Mouse (Mus musculus) kidney, postnatal 36 days (tissue): ENCODE results near the gene 2510002D24Rik.
"Not testable (repeated sequence)": the region's sequence is repeated elsewhere in the genome, so short reads cannot be mapped to it uniquely, and the experiment has no call there.

Experiments
- DNase-seq, 2 experiments: peaks; one replicate each; pipeline ENCODE4 v3.0.0; 2021 to 2022; ENCODE audit warnings: mixed read lengths in 2 of 2

The 2510002D24Rik gene

DNA sequence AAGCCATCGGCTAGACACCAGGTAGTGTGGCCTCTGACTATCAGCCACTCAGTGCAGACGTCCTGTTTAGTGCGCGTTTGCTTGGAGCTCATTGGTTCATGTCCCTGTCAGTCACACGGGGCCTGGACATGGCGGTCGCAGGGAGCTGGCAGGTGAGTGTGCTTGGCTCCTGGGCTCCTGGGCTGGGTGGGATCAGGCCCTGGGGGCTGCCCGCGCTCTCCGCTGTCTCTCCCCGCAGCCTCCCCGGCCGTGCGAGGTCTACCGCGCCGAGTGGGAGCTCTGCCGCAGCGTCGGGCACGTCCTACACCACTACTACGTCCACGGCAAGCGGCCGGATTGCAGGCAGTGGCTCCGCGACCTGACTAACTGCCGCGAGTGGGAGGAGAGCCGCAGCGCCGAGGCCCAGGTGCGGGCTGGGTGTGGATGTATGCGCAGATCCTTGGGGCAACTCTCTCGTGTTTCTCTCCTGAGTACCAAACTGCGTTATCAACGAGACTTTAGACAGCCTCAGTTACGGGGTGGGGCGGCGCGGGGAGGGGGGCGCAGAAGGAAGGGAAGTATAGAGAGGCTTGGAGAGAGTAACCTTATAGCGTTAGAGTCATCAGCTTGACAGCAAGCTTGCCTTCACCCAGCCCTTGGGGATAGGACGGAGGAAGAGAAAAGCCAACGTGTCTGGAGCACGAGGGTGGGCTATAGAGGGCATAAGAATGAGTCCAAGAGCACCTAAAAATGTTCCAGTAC, at the start of gene 2510002D24Rik, which contains the start of gene Gm28539:
2510002D24Rik (plus strand) TSS at position 111 of the 741 bp plus-strand sequence.
Gm28539 (plus strand) TSS at position 117 of the 741 bp plus-strand sequence.
- peak; percentile 98 for DNase-seq

DNA sequence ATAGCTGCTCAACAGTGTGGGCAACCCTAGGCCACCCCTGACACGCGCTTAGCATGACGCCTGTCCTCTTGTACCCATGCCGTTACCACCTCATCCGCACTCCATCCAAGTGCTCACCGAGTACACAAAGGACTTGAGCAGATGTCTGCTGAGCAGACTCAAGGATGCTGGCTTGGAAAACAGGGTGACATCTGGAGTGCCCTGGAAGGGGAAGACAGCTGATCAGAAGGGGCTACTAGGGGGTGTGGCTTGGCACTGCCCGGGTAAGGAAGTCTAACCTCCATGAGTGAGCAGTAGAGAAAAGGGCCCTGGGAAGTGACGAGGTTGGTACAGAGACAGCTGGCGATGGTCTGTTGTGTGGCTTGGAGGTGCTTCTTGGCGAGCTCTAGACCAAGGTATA, 49.7 kb upstream of the 2510002D24Rik start:
- no peak for DNase-seq

DNA sequence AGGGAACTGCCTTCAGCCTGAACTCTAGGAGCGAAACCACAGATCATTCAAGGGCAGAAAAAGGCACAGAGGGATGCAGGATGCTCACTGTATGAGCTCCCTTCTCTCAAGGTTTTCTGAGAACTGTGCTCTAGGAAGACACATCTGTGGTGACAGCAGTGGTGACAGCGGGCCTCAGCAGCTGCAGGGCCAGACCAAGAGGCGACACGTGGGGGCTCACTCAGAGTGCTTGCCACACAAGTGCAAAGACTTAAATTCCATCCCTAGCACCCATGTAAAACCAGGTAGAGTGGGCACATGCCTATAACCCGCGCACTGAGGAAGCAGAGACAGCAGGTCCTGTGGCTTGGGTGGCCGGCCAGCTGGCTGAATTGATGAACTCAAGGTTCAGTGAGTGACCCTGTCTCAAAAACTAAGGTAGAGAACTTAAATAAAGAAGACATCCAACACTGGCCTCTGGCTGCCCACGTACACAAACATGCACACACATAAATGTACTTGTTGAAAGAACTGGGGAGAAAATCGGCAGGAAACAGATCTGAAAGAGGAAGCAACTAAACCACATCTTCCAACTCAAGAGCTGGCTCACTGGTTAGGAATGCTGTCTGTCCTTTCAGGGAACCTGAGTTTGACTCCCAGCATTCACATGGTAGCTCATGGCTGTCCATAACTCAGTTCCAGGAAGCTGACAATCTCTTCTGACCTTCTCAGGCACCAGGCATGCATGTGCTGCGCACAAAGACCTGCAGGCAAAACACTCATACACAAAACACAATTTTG, 47.6 kb upstream of the 2510002D24Rik start:
- peak in 1 of 2 experiments; percentile 9 for DNase-seq

DNA sequence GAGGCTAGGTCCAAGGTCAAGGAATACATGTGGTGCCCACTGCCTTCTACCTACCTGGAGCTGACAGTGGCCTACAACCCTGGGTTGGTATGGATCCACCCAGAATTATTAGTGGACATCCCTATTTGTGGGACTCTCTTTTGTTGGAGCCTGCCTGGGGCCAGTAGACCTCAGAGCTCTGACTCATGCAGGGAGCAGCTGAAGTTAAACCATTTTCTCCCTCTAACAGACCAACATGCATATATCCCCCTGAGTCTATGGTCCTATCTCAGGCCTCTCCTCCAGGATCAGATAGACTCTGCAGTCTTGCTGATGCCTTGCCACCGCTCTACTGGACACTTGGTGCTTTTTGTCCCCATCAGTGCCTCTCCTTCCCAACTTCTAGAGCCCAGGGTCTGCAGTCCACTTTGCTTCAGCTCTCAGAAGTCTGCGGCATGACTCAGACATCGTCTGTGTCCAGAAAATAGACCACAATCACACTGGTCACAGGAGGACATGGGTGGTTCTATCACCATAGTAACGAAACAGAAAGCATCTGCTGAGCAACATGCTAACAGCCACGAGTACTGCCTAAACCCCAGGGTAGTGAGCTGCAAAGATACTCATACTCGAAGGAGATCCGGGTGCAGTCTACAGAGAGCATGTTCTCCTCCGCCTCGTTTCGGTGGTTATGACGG, 41.0 kb upstream of the 2510002D24Rik start:
- DNase-seq = no peak

DNA sequence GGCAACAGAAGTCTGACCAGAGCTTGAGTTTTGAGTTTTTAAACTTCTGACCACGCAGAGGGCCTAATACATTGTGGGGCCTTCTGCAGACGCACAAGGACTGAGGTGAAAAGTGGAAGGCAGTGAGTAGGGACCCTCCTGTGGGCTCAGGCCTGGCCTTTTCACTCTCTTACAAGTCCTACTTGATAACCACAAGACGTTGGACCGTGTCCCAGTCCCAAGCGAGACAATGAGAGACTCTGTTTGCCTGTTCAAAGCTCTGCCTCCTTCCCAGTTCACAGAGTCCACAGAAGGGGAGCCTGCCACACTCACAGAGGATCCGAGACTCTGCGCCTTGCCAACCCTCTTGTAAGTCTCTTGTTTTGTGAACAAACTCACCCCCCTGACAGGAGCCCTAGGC, 39.7 kb upstream of the 2510002D24Rik start:
- no peak for DNase-seq

DNA sequence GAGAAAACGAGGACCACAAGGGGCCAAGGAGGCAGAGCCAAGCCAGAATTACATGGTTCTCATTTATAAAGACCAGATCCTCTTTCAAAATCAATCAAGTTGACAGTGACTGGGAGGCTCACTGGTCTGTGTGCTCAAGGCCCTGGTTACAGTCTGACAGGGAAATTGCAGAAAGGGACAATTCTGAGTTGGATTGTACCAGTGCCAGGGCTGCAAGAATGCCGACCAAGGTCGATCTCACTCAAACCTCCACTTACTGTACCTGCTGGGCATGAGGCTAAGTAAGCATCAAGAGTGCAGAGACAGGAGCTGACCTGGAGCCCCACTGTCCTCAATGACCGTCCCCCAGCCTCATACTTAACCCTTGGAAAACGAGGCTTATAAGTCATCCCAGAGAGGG, 38.2 kb upstream of the 2510002D24Rik start:
- no peak for DNase-seq

DNA sequence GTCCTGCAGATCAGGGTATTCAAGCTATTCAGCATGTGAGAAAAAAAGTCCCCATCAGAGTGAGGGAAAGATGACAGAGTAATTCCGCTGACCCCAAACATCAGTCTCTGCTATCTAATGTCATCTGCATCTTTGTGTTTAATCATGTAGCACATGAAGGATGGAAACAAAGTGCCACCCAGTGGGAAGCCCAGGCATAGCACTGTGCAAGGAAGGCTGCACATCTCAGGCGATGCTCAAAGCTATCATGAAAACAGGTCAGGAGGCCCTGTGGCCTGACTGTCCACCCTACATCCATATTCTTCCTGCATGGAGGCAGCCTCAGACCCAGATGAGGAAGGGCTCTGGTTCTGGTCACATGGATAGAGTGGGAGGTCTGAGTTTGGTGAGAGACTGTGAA, 37.5 kb upstream of the 2510002D24Rik start:
- peak; percentile 53 to 80 for DNase-seq

DNA sequence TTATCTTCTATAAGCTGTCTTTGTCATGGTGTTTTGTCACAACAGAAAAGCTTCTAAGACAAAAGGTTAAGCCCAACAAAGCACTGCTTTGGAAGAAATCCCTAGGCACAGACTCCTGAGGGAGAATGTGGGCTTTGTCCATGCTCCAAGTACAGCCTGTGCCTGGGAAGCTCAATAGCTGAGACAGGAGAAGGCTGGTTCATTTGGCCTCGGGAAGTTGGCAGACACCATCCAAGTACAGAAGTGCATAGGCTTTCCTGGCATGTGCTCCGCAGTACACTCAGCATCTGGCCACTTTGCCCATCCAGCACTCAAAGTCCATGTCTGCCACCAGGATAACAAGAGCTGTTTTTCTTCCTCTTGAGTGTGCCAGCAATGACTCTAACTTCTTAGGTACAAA, 30.6 kb upstream of the 2510002D24Rik start:
- peak; percentile 32 to 38 for DNase-seq

DNA sequence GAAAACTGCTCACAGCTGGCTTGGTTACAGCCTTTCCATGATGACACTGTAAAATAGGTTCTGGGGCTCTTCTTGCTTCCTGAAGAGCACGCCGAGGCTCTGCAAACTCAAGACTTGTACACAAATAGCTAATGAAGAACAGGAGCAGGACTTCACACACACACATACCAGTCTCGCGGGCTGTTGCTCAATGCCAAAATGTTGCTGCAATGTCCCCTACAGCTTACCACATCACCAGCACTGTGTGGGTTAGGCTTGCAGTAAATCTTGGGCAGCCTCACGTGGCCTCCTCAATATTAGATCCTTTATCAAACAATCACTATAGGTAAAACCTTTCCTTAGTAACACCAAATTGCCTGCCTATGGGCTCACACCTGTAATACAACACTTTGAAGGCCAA, 27.4 kb upstream of the 2510002D24Rik start:
- no peak for DNase-seq

DNA sequence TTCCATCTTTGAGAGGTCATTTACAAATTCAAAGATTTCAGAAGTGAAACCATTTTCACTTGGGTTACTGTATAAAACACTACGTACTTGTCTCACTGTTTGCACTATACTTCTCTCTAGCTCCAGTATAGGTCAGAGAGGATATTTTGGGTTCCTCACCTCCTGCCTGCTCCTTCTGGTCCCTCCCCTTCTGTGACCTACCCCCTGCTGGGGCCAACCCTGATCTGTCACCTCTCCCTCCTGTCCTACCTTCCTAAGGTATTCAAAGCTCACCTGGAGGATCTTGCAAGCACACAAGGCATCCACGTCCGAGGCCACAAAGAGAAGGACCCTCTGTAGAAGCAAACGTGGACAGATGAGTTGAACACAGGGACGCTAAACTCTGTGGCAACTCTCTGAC, 25.3 kb upstream of the 2510002D24Rik start:
- no peak for DNase-seq

DNA sequence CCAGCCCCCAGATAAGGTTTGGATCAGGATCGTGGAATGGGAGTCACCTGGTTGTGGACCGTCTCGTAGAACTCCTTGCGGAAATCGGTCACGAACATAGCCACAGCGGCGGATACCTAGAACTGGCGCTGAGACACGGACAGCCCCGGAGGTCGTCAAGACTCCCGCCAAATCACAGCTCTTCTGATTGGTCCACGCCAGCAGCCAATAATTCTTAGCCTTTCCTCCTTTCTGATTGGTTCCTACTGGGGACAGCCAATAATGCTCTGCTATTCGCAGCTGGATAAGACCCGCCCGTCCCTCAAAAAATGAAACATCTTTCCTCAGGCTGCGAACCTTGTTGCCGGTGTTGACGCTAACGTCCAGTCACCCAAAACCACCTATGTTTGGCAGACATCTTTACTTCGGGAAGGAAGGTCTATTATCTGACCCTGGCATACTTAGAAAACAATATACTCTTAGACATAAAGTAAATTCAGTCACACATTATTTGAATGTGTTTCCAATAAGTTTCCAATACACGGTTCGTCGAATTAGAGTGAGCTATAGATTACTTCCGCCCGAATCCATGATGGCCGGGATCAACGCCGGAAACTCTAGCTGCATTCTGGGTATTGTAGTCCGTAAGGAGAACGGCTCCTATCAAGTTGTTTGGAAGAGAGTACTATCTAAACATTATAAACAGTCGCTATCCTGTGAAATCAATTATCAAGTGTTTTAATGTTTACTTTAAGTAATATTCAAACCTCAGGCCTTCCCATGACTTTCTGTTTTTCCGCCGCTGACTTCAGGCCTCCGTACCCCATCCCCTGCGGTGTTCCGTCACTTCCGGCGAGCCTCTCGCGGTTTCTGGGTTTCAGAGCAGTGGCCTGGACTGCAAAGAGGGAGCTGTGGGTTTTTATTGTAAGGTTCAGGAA, 24.7 kb upstream of the 2510002D24Rik start, which contains the start of the genes Ufd1 and Cdc45:
Ufd1 (plus strand) TSS at position 312 of the 917 bp plus-strand sequence.
Cdc45 (minus strand) TSS at position 520 of the 917 bp plus-strand sequence.
- DNase-seq = peak; percentile 94 to 96

DNA sequence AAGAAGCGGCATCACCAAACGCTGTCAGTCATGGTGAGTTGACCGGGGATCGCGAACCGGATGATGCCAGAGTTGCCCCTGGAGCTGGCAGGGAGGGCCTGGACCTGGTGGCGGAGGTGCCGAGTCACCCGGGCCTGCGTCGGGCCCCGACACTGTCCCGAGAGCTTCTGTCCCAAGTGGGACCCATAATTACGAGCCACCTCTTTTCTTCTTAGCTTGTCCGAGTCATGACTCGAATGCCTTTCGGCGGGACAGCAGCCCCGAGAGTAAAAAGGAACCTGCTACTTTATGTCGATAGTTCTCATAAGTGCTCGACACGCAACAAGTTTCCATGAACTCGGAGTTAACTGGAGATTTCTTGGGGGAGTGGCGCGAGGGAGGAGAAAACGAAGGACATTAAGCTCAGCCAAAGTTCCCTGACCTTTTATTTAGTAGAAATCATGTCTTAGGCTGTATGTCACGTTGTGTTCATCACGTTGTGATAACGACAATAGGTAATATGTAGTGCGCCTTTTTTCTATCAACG, 23.9 kb upstream of the 2510002D24Rik start:
- peak in 1 of 2 experiments; percentile 20 for DNase-seq

DNA sequence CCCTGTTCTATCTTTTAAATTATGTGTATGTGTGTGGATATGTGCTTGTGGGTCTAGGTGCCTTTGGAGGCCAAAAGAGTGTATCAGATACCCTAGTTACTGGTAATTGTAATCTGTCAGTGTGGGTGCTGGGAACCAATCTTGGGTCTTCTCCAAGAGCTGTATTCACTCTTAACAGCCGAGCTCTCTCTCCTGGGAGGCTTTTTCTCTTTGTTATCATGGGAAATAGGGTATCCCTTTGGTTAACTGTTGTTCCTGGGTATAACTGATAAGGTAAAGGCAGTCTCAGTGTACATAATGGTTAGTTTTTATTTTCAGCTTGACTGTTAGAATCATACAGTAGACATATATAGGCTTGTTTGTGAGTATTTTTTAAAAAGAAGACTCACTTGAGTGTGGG, 14.0 kb upstream of the 2510002D24Rik start:
- no peak for DNase-seq

DNA sequence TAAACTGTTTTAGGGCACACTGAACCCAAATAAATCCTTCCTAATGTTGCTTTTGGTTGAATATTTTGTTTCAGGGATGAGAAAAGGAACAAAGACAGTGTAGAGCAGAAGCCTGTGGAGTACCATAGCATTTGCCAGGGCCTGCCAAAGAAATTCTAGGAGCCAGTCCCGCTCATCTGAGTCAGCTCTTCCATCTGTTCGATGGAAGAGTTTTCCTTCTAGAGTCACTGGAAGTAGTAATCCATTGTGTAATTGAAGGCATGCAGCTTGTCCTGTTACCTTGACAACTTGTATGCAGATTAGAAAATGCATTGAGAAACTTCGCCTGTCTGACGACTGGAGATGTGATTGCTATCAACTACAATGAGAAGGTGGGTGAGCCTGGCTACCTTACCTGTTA, 13.5 kb upstream of the 2510002D24Rik start:
- DNase-seq = no peak

DNA sequence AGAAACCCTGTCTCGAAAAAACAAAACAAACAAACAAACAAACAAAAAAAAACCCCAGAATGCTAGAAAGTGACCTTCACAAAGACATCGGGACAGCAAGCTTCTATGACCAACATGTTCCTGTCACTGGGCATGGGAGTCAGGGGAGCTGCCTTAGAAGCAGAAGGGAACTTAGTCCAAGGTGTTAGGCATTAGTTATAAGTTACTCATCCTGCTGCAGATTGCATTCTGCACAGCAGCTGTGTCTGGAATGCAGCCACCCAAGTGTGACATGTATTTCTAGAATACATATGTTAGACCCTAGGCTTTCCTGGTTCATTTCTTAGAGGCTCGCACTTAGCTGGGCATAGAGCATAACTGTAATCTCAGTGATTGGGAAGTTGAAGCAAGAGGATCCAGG, 7.7 kb upstream of the 2510002D24Rik start:
- peak in 1 of 2 experiments; percentile 8 for DNase-seq

DNA sequence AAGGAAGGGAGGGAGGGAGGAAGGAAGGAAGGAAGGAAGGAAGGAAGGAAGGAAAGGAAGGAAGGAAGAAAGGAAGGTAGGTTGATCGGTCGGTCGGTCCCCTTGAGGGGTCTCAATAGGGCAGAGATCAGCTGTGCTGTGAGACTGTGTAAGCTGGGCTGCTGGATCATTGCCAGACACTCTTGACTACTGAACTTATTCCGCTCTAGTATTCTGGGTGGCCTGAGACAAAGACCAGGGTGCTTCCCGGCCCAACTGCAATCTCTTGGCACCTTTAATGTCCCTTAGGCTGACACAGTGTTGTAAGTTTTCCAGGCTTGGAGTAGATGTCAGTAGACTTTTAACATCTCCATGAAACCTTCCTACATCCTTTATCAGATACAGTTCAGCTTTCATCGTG, 7.3 kb upstream of the 2510002D24Rik start:
- DNase-seq = peak in 1 of 2 experiments; percentile 31

DNA sequence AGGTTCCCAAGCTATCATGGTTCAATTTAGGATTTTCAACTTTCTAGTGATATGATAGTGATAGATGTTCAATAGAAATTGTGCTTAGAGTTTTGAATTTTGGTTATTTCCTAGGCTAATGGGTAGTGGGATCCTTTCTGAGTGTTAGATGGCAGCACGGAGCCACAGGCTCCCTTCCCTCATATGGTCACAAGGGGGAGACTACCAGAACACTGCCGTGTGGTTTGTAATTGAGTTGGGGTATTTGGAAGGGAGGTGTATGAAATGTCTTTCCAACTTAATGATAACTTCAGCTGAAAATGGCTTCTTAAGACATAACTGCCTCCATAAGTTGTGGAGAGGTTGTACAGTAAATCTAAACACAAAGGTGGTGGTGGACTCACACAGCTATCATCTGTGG, 2.9 kb upstream of the 2510002D24Rik start:
- DNase-seq = no peak

DNA sequence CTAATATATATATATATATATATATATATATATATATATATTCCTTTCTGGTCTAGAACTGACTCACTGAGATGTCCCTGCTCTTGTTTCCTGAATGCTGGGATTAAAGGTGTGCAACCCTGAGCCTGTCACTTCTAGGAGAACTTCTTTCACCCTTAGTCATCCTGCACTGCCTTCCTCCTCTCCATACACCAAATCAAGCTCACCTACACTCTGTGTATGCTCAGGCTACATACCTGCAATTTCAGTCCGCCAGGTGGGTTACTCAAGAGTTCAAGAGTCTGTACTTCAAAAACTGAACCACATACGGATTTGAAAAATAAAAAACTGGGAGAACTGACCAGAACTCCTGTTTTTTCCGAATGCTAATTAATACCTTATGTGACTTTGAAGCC, 308 bp upstream of the 2510002D24Rik start:
- no peak for DNase-seq

DNA sequence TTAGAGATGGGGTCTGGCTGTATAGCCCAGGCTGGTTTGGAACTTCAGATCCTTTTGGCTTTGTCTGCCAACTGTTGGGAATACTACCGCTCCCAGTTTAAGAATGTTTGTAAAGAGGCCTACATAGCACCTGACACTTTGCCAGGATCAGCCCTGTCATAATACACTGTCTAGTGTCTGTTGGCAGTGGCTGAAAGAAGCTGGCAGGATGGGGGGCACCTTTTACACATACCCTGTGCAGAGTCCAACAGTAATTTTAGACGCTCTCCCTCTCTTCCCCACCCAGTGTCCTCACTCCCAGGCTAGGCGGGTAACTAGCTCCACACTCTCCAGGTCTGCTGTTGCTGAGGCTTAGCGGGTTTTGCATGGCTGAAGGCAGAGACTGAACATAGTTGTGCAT, 2.0 kb downstream of the 2510002D24Rik start:
- DNase-seq = no peak

DNA sequence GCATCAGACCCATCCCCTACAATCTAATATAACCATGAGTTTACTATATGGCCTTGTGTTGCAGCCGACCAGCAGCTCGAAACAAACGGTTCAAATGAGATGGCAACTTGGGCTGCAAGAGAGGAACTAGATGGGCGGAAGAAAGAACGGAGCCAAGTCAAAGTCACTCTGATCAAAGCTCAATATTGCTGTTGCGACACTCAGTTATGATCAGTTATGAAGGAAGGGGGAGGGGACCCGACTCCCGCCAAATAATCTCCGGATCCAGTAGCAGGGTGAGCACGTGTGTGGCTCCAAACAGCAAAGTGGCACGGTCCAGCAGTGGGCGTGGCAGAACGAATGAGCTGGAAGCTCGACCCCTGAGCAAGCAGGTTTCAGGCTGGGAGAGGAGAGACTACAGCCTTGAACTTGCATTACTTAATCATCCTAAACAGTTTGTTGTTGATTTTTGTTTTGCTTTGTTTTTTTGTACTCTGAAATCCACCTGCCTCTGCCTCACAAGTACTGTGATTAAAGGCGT, 10.0 kb downstream of the 2510002D24Rik start:
- DNase-seq = no peak

DNA sequence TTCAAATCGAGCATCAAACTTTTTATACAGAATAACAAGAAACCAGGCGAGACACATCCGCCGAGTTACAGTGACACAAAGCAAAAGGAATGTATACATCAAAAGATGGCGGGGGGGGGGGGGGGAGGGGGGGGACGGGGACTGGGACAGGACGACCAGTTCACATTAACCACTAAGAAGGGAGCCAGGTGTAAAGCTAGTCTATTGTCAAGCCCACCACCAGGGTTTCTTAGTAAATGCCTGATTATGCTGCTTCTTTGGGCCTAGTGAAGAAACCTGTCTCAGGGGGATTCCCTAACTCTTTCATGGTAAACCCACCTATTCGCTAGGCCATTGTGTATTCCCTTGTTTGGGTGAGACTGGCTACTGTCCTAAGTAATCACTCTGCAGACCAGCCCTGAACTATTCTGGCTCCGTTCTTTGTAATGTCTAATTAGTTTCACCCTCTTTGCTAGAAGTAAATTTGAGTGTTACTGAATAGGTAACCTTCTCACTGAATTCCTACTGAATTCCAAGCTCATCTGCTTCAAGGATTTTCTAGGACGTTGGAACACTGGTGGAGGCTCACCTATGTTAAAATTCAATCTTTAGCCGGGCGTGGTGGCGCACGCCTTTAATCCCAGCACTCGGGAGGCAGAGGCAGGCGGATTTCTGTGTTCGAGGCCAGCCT, 13.3 kb downstream of the 2510002D24Rik start:
- DNase-seq = not testable (repeated sequence)
